Mouse (Mus musculus) lung, postnatal 14 days (tissue): Measurements from ENCODE around the gene Srarp.
A peak's percentile ranks its signal among the peaks of the same experiment; 100 is the strongest.

Source experiments
- DNase-seq: peaks from one replicate; pipeline ENCODE4 v3.0.0; 2021

The Srarp gene

DNA sequence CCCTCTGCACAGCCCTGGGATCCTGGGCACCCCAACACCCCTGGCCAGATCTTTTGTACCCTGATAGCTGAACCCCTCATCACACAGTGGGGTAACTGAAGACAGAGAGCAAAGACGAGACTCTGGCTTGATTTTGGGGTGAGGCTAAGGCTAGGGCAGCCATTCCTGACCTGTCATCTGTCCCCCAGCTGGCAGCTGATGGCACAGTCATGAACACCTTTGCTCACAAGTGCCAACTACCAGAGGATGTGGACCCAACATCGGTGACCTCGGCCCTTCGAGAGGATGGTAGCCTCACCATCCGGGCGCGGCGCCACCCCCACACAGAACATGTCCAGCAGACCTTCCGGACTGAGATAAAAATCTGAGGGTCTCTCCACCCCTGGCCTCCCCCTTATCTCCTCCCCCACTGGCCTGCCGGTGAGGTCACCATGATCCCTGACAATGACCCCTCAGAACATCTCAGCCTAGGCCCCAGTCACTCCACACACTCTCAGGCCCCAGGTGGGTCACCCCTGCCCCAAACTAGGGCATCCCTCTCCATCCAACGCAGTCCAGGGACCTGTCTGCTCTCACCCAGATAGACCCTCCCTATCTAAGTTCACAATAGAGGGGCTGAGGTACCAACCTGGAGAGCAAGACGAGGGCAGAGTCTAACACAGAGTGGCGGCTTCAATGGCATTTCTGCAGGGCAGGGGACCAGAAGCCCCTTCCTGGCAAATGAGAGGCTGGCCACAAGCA, 12.0 kb downstream of the Srarp start:
- no peak for DNase-seq

GRCm38 (mm10) chr4:141423288-141423687, 12.6 kb downstream of the Srarp start:
- no peak for DNase-seq

- no peak for DNase-seq
These were observed 13.1 kb downstream of the Srarp start for GRCm38 (mm10) chr4:141422841-141423240.

DNA sequence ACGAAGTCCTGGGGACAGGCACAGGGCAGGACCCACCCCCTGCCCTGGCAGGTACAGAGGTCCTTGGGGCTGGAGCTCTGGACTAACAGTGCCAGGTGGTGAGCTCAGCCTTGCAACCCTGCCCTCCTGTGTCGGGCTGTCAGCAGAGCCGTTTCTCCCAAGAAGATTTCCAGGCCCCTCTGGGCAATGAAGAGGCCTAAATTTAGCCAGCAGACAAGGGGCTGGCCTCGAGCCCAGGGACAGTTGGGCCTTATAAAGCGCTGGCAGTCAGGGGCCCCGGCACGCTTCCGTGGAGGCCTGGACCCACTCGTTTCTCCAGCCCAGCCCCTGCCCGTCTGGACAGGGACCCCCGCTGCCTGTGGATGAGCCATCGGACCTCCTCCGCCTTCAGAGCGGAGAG, 14.5 kb downstream of the Srarp start:
- peak; percentile 65 for DNase-seq

DNA sequence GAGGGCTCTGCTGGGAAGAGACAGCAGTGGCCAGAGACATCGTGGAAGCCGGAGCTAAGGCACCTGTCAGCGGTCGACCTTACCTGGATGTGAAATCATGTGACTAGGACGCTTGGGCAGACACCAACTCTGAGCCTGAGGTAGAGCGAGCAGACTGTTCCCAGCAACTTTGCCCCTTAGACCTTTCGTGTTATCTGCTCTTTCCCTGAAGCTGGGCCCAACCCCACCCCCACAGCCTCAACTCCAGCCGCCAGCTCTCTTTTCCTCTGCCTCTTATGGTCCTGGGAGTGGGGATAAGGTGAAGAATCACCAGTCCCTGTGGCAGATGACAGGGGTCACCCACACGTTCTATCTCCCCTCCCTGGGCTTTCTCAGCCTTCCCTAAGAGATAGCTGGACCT, 15.0 kb downstream of the Srarp start:
- no peak for DNase-seq

GRCm38 (mm10) chr4:141420192-141420829, 15.6 kb downstream of the Srarp start, which contains the start of gene Hspb7:
Gene Hspb7, plus strand, starts transcription at chr4:141420779.
- DNase-seq = no peak

DNA sequence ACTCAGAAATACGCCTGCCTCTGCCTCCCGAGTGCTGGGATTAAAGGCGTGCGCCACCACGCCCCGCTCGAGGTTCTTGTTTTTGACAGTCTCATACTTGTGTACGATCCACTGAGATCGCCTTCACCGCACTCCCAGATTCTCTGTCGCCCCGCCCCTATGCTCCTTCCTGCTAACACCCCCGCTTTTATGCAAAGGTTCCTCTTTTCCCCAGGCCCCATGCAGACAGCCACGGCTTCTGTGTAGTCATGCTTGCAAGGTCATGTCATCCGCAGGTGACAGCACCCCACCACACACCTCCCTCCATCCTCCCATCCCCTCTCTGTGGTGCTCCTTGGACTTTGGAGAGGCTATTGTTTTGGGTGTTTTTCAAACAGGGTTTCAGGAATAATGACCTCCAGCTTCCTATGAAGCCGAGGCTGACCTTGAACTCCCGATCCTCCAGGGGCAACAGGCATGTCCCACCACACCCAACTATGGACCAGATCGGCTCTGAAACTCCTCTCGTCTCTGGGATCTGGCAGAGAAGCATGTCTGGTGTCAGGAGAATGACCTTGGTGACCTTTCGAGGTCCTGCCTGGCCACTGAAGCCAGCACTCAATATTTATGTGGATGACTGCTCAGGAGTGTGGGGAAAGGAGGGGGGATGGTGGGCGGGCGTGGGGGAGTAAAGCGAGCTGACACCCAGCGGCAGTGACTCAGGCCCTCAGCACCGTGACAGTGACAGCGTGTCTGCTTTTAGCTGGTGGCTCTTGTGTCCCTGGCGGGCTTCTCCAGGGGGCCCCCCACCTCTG, 16.3 kb downstream of the Srarp start:
- no peak for DNase-seq

DNA sequence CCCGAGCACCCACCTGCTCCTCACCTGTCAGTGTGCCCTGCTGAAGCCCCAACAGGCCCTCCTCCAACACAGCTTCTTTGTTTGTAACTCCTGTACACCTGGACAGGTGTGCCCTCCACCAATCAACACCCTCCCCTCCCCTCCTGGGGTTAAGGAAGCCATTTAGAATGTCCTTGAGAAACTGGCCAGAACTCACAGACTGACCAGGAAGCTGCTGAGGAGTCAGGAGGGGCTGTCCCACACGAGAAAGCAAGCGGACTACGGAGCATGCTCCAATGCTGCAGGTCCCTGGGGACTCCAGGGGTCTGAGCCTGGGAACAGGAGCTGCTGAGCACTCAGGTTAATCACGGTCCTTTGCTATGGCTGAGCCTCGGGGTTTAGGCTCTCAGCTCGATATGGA, 20.0 kb downstream of the Srarp start, which contains the start of gene Clcnkb:
Gene Clcnkb, minus strand, starts transcription at position 91 of the 400 bp plus-strand sequence.
- DNase-seq = no peak

DNA sequence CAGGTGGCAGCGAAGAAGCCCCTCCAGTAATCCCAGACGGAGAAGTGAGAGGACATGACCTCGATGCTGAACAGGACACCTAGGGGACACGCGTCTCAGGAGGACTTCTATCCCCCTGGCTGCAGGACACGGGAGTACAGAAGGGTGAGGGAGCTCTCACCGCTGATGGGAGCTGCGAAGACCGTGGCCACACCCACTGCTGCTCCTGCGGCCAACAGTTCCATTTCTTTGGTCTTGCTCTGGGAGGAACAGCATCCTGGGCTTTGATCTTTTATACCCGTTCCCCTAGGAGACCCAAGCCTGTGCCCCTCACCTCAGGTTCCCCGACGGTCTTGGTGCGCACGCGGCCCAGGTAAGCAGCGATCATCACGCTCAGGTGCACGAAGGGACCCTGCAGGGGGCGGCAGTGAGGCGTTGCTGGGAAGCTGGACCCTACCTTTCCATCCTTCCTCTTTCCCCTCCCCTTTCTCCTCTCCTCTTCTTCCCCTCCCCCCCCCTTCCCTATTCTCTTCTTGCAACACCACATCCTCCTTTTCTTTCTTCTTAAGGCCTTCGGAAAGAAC, 24.4 kb downstream of the Srarp start:
- DNase-seq = no peak

- no peak for DNase-seq
These were observed 27.3 kb downstream of the Srarp start for GRCm38 (mm10) chr4:141408577-141408976.

DNA sequence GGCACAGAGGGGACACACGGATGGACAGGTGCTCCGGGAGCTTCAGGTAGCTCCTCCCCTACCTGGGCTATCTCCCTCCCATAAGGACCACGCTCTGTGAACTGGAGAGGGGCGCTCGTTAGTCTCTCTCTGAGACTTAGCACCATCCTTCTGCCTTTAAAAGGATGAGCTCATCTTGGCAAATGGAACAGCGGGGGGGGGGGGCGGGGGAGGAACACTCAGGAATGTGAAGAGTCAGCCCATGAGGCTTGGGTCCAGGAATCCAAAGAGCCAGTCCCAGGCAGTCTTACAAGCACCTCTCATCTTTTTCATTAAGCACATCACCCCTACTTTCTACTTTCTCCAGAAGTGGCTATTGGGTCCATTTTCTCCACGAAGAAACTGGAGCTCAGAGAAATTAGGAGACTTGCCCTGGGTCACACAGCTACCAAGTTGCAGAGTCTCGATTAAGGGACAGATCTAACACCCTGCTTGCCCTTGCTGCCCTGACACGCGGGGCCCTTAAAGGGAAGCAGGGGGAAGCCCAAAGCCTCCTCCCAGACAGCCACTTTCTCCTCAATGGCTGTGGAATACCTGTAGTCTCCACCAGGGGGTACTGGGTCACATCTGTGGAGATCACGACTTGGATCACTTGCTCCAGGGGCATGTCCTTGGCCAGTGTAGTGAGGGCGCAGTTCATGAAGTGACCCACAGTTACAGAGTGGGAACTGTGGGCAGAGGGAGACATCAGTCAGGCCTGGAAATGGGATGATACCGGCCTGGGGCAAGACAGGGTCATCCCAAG, 29.2 kb downstream of the Srarp start:
- DNase-seq = peak; percentile 65

DNA sequence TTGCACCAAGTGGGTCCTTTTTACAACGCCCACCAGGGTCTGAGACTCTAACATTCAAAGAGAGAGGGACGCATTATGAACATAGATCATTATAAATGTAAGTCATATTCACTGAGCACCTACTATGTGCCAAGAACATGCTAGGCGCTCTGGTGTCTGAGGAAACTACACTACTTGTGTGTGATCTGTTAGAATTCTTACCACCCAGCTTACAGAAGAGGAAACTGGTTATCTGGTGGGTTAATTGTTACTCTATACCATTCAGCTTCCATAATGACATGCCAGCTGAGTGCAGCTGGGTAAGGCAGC, 30.6 kb downstream of the Srarp start:
- no peak for DNase-seq

GRCm38 (mm10) chr4:141404518-141405313, 31.2 kb downstream of the Srarp start:
- DNase-seq = peak; percentile 90

GRCm38 (mm10) chr4:141400171-141400570, 35.7 kb downstream of the Srarp start:
- DNase-seq = no peak

DNA sequence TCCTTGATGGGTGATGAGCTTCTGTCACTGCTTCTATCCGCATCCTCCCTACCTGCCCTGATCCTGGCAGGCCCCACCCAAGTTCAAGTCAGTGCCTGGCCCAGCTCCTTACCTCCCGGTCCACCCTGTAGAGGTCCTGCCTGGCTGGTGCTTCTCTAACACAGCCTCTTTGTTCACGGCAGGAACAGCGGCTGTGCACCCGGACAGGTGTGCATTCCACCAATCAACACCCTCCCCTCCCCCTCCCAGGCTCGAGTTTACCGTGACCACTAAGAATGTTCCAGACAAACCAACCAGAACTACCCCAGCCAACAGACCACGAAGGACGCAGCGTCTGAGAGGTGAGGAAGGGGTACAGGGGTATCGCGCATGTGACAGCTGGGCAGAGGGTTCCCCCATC, 37.4 kb downstream of the Srarp start, which contains the start of gene Clcnka:
Gene Clcnka, minus strand, starts transcription at position 180 of the 400 bp plus-strand sequence.
- no peak for DNase-seq

DNA sequence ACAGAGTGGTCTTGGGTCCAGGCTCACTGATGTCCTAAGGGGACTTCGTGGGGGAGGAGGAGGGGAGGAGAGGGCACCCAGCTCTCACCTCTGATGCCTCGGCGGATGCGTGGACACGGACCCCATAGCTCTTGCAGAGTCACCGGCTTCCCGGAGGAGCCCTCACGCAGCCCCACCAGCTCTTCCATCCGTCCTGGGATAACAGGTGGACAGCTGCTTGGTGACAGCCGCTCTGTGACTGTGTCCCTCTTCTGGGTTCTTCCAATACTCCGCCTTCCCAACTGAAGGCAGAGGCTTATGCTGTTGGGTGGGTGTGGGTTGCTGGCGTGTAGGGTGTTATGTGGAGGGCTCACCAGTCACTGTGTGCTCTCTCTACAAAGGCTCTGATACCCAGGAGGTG, 38.0 kb downstream of the Srarp start:
- DNase-seq = no peak

- no peak for DNase-seq
These were observed 41.2 kb downstream of the Srarp start for GRCm38 (mm10) chr4:141394751-141395150.

DNA sequence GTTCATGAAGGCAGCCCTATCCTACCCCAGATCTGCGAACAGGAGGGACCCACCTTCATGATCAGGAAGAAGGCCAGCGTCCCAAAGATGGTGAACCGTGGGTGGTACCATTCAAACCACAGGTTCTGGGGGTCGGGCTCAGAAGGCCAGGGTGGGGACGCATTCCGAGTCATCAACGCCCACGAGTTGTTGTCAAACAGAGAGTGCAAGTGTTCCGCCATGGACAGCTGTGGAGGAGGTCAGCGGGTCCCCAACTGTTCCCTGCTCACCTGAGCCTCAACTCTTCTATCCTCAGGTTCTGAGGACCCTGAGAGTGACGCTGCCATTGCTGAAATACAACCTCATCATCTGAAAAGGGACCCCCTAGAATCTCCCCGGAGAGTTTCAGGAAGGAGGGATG, 44.6 kb downstream of the Srarp start:
- no peak for DNase-seq

GRCm38 (mm10) chr4:141389366-141390150, 46.3 kb downstream of the Srarp start:
- DNase-seq = no peak

DNA sequence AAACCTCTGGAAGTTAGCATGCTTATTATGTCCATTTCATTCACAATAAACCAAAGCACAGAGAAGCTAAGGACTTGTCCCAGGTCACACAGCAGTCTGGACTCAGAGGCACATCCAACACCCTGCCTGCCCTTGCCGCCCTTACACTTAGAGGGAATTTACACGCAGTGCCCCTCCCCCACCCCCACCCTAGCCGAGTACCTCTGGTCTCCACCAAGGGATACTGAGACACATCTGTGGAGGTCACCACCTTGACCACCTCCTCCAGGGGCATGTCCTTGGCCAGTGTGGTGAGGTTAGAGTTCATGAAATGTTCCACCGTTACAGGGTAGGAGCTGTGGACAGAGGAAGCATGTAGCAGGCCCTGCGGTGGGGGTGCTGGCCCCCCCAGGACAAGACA, 48.0 kb downstream of the Srarp start:
- no peak for DNase-seq
